Mouse (Mus musculus) hindbrain, postnatal 0 days (tissue): ENCODE results near the gene Ppp1r9a. TPM values are rescaled to one million over a fixed set of nuclear protein-coding genes. Genes with fewer than 3 reads are reported as not detected.

Experiments
- ATAC-seq: fragments of 200-750 bp; cut with Nextera tagmentation; 2 replicates; pipeline ENCODE4 v1.8.0; 2017; ENCODE audit warnings: mild to moderate bottlenecking, moderate TSS enrichment, moderate library complexity
- DNase-seq: peaks from one replicate; pipeline ENCODE4 v3.0.0-alpha.2; 2015; ENCODE audit warnings: low spot score
- H3K27ac ChIP-seq: fragments of 300-500 bp; sonication (generic); 2 replicates; pipeline ENCODE4 v1.5.1; 2014; ENCODE audit warnings: mild to moderate bottlenecking
- H3K27me3 ChIP-seq: fragments of 300-500 bp; sonication (generic); 2 replicates; pipeline ENCODE4 v1.6.1; 2014; ENCODE audit warnings: low read length, mixed read lengths; ENCODE audit not compliant: insufficient read depth
- H3K36me3 ChIP-seq: fragments of 300-500 bp; sonication (generic); 2 replicates; pipeline ENCODE4 v1.6.1; 2014; ENCODE audit warnings: low read length, mixed read lengths; ENCODE audit not compliant: insufficient read depth
- H3K4me1 ChIP-seq: fragments of 300-500 bp; sonication (generic); 2 replicates; pipeline ENCODE4 v1.6.1; 2014; ENCODE audit warnings: antibody characterized with exemption, low read length, mixed read lengths; ENCODE audit not compliant: insufficient read depth
- H3K4me2 ChIP-seq: fragments of 300-500 bp; sonication (generic); 2 replicates; pipeline ENCODE4 v1.6.1; 2014; ENCODE audit warnings: low read depth, mild to moderate bottlenecking, low read length, moderate library complexity, mixed read lengths
- H3K4me3 ChIP-seq: fragments of 300-500 bp; sonication (generic); 2 replicates; pipeline ENCODE4 v1.5.1; 2014; ENCODE audit warnings: low read length
- H3K9ac ChIP-seq: fragments of 300-500 bp; sonication (generic); replicated peaks from 2 replicates; pipeline ENCODE4 v1.6.1; 2014; ENCODE audit warnings: mild to moderate bottlenecking, low read length, moderate library complexity, mixed read lengths
- H3K9me3 ChIP-seq: fragments of 300-500 bp; sonication (generic); 2 replicates; pipeline ENCODE4 v1.6.1; 2016; ENCODE audit warnings: low read length, mixed read lengths
- CTCF ChIP-seq: IDR thresholded peaks from 2 replicates; pipeline ENCODE4 v1.5.1; 2016; ENCODE audit warnings: antibody characterized with exemption, control low read depth, low read depth
- WGBS: fragments of 180-500 bp; shearing (Covaris S2); extraction: QIAGEN DNeasy Blood & Tissue Kit; methylation state at CpG from one replicate; pipeline ENCODE4 v1.1.7; 2014; 5-methylcytosine and 5-hydroxymethylcytosine counted together
- polyA plus RNA-seq: library from polyadenylated mRNA; unstranded; fragments of >200 nt; fragmentation: Nextera tagmentation; extraction: Ambion mirVana; gene quantifications from 2 replicates; pipeline ENCODE4 v1.2.1, GENCODE M21; 2015
- total RNA-seq: library from RNA; depleted of rRNA; stranded (reverse); fragments of >200 nt; gene quantifications from 2 replicates; pipeline ENCODE4 v1.2.3, GENCODE M21; 2014

Gene Ppp1r9a
- total and polyA plus RNA-seq, 2 experiments from 2014 or later: 39.3 to 44.7 TPM

- H3K9me3 ChIP-seq: no peaks in the 10 kb centered on the region
- no peak overlapping the region for H3K4me2 ChIP-seq
- TF ChIP-seq CTCF: no peak
- no peak overlapping the region for H3K9ac ChIP-seq
- ATAC-seq (no peak), DNase-seq (no peak)
- no peaks in the 10 kb centered on the region for H3K36me3 ChIP-seq
- no peak overlapping the region for H3K4me3 ChIP-seq
- H3K4me1 ChIP-seq: no peaks in the 10 kb centered on the region
- H3K27ac ChIP-seq: no peak overlapping the region
- no peaks in the 10 kb centered on the region for H3K27me3 ChIP-seq
- 86% methylated on average over 4 of the region's 4 CpGs for WGBS
Observed at GRCm38 (mm10) chr6:4949701-4950100, 47.0 kb downstream of the Ppp1r9a start.

- Histone ChIP-seq H3K27me3 (no peaks in the 10 kb centered on the region), H3K27ac (no peak overlapping the region), H3K9me3 (no peaks in the 10 kb centered on the region), H3K9ac (no peak overlapping the region), H3K36me3 (no peaks in the 10 kb centered on the region), H3K4me1 (no peaks in the 10 kb centered on the region), H3K4me3 (no peak overlapping the region), H3K4me2 (no peak overlapping the region)
- WGBS: 87% methylated on average over 14 of the region's 14 CpGs
- TF ChIP-seq CTCF: no peak
- DNase-seq (no peak), ATAC-seq (no peak)
Observed at GRCm38 (mm10) chr6:4953028-4953719, 50.5 kb downstream of the Ppp1r9a start.

DNA sequence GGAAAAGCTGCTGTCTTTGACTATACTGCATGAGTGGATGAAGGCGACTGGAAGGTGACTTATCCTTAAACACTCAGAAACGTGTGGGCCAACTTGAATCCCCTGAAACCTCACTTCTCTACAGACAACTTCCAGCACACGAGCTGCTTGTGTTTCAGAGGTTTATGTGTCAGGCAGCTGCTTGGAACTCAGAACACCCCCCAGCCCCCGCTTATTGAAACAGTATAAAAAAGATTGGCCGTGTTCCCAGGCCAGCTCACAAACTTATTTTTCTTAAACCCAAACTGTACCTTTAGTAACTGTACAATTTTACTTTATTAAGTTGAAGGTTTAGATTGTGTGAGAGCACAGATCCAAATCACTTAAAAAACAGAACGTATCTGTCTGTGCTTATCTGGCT, 53.9 kb downstream of the Ppp1r9a start:
- Histone ChIP-seq H3K9ac (no peak overlapping the region), H3K4me1 (no peaks in the 10 kb centered on the region), H3K9me3 (no peaks in the 10 kb centered on the region), H3K36me3 (no peaks in the 10 kb centered on the region), H3K27me3 (no peaks in the 10 kb centered on the region), H3K27ac (no peak overlapping the region), H3K4me3 (no peak overlapping the region), H3K4me2 (no peak overlapping the region)
- DNase-seq (no peak), ATAC-seq (no peak)
- TF ChIP-seq CTCF: no peak
- WGBS: 55% methylated on average over 6 of the region's 6 CpGs

DNA sequence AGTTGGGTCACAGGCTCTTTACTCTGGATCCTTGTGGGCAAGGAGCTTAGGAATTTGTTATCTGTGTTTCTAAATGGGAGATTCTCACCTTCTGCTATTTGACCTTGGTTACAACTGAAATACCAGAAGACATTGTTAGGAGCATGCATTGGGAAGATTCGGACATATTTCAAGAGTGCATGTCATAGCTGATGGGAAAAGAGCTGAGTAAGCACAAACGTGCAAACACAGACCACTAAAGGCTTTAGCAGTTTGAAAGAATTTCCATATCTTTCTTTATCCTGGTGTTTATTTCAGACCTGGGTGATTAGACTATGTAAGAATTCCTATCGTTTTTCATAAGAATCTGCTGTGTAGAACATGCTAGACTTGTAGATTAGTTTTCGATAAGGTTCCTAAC, 59.5 kb downstream of the Ppp1r9a start:
- DNase-seq (no peak), ATAC-seq (no peak)
- Histone ChIP-seq H3K36me3 (no peaks in the 10 kb centered on the region), H3K9me3 (no peaks in the 10 kb centered on the region), H3K9ac (no peak overlapping the region), H3K4me3 (no peak overlapping the region), H3K4me2 (no peak overlapping the region), H3K27me3 (no peaks in the 10 kb centered on the region), H3K27ac (no peak overlapping the region), H3K4me1 (no peaks in the 10 kb centered on the region)
- no peak for TF ChIP-seq CTCF
- WGBS: 71% methylated on average over 4 of the region's 4 CpGs

GRCm38 (mm10) chr6:4963049-4963448, 60.3 kb downstream of the Ppp1r9a start:
- Histone ChIP-seq H3K9ac (no peak overlapping the region), H3K27me3 (no peaks in the 10 kb centered on the region), H3K4me1 (no peaks in the 10 kb centered on the region), H3K27ac (no peak overlapping the region), H3K9me3 (no peaks in the 10 kb centered on the region), H3K4me3 (no peak overlapping the region), H3K36me3 (no peaks in the 10 kb centered on the region), H3K4me2 (no peak overlapping the region)
- TF ChIP-seq CTCF: no peak
- 46% methylated on average over 5 of the region's 5 CpGs for WGBS
- ATAC-seq (no peak), DNase-seq (no peak)

GRCm38 (mm10) chr6:4967236-4967635, 64.5 kb downstream of the Ppp1r9a start:
- no peak overlapping the region for H3K4me3 ChIP-seq
- H3K4me2 ChIP-seq: no peak overlapping the region
- no peaks in the 10 kb centered on the region for H3K4me1 ChIP-seq
- WGBS: 92% methylated on average over 4 of the region's 4 CpGs
- no peak overlapping the region for H3K27ac ChIP-seq
- no peak for ATAC-seq
- H3K9ac ChIP-seq: no peak overlapping the region
- H3K36me3 ChIP-seq: no peaks in the 10 kb centered on the region
- no peaks in the 10 kb centered on the region for H3K9me3 ChIP-seq
- DNase-seq: no peak
- H3K27me3 ChIP-seq: no peaks in the 10 kb centered on the region
- no peak for TF ChIP-seq CTCF

- TF ChIP-seq CTCF: no peak
- no peaks in the 10 kb centered on the region for H3K36me3 ChIP-seq
- DNase-seq (peak; percentile 30), ATAC-seq (no peak)
- no peak overlapping the region for H3K9ac ChIP-seq
- no peak overlapping the region for H3K27ac ChIP-seq
- H3K9me3 ChIP-seq: no peaks in the 10 kb centered on the region
- H3K27me3 ChIP-seq: no peaks in the 10 kb centered on the region
- H3K4me2 ChIP-seq: no peak overlapping the region
- WGBS: 75% methylated on average over 9 of the region's 9 CpGs
- H3K4me3 ChIP-seq: no peak overlapping the region
- H3K4me1 ChIP-seq: no peaks in the 10 kb centered on the region
Observed at GRCm38 (mm10) chr6:4971229-4971628, 68.5 kb downstream of the Ppp1r9a start.
